Comparison of ENCODE assay signal across 23 mouse cellular contexts in the genomic region with DNA sequence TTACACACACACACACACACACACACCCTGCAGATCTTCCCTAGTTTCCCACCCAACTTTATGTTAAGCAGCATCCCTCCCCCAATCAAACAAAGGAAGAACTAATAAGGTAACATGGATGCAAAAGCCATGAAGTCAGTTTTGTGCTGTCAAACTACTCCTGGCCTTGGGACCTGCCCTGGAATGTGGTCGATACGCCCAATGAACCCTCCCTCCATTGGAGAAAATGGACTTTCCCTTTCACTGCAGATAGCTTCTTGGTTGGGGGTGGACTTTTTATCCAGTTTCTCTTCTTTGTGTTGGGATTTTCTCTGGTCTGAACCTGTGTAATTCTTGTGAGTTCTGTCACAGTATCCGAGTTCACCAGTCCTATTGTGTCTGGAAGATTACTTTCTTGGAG. TPM values are rescaled to one million over a fixed set of nuclear protein-coding genes. Genes with fewer than 3 reads are reported as not detected.
DNase-seq lines count a peak whose midpoint lies in the region; ATAC-seq and TF ChIP-seq lines count a peak whose summit lies in the region.
"Had no signal": no experiment of that assay in that cellular context is flagged by ENCODE, and none has a peak within 500 bp of the region (broad histone marks: within the 10 kb centered on the region; RNA-seq: fewer than 3 reads in every experiment).

No protein-coding gene starts in this region.

- H3K27me3 ChIP-seq in heart, embryonic 10.5 days (ENCODE audit: insufficient read depth, poor library complexity, severe bottlenecking) = no peaks in the 10 kb centered on the region
- H3K27me3 ChIP-seq in intestine, embryonic 16.5 days (replicated peaks; ENCODE audit: control insufficient read depth, insufficient read depth, low read length) = no peaks in the 10 kb centered on the region
- H3K27me3 ChIP-seq in intestine, embryonic 15.5 days (replicated peaks) = no peaks in the 10 kb centered on the region
- no peaks in the 10 kb centered on the region for H3K27me3 ChIP-seq in liver, embryonic 14.5 days (ENCODE audit: control insufficient read depth, insufficient read depth, low read length)
- H3K27me3 ChIP-seq: embryonic facial prominence, embryonic 13.5 days; kidney, embryonic 15.5 days; midbrain, embryonic 13.5 days; neural tube, embryonic 12.5 days had no signal

- H3K27ac ChIP-seq in heart, embryonic 10.5 days = peak overlapping the region; percentile 25; the same call in 1 of the 2 replicates
- H3K27ac ChIP-seq in intestine, embryonic 16.5 days (ENCODE audit: low read length) = no peak overlapping the region
- H3K27ac ChIP-seq in intestine, embryonic 15.5 days = no peak overlapping the region
- peak overlapping the region; percentile 23 for H3K27ac ChIP-seq in liver, embryonic 14.5 days
- H3K27ac ChIP-seq: embryonic facial prominence, embryonic 13.5 days; kidney, embryonic 15.5 days; midbrain, embryonic 13.5 days; neural tube, embryonic 12.5 days had no signal

- peak; percentile 53 for ATAC-seq in intestine, embryonic 16.5 days
- ATAC-seq in intestine, embryonic 15.5 days = no peak
- ATAC-seq in liver, embryonic 14.5 days (ENCODE audit: insufficient read depth) = no peak
- ATAC-seq in megakaryocyte progenitor cell, adult 5-6 weeks (replicated peaks; ENCODE audit: poor library complexity) = no peak
- no peak for ATAC-seq in erythroblast, adult 5-6 weeks (replicated peaks; ENCODE audit: low FRiP score, poor library complexity, severe bottlenecking)
- ATAC-seq: forebrain, embryonic 16.5 days; lung, postnatal 0 days; midbrain, embryonic 13.5 days had no signal

- TF ChIP-seq EP300 in liver, embryonic 14.5 days (IDR thresholded peaks at IDR 0.05; ENCODE audit: low read depth) = no peak

- H3K4me1 ChIP-seq in heart, embryonic 10.5 days = peaks cover 11% of the 10 kb centered on the region
- no peaks in the 10 kb centered on the region for H3K4me1 ChIP-seq in intestine, embryonic 16.5 days (ENCODE audit: control insufficient read depth, insufficient read depth, low read length)
- 0 out of 2 replicates have a peak, but pooled peaks cover 2% of the 10 kb centered on the region for H3K4me1 ChIP-seq in intestine, embryonic 15.5 days (replicated peaks)
- H3K4me1 ChIP-seq in liver, embryonic 14.5 days (replicated peaks; ENCODE audit: control insufficient read depth in 2 of 2, insufficient read depth in 2 of 2, low read length in 1 of 2) = peaks cover 2 to 5% of the 10 kb centered on the region in 2 experiments; a peak in 3 of 4 replicates
- H3K4me1 ChIP-seq: embryonic facial prominence, embryonic 13.5 days; midbrain, embryonic 13.5 days; neural tube, embryonic 12.5 days had no signal

- 79% methylated on average over 3 of the region's 3 CpGs for WGBS in heart, embryonic 10.5 days
- 69% methylated on average over 3 of the region's 3 CpGs for WGBS in intestine, embryonic 16.5 days
- 65% methylated on average over 3 of the region's 3 CpGs for WGBS in intestine, embryonic 15.5 days
- WGBS in liver, embryonic 14.5 days (ENCODE audit: insufficient replicate concordance) = 75% methylated on average over 3 of the region's 3 CpGs

- DNase-seq in heart, embryonic 10.5 days (ENCODE audit: low spot score) = no peak
- DNase-seq in heart, postnatal 36 days = no peak
- DNase-seq in Muller cell, postnatal 12 days (ENCODE audit: inconsistent ontology term) = peak; percentile 9
- no peak for DNase-seq in liver, embryonic 14.5 days (ENCODE audit: low read depth in 3 of 3, low spot score in 3 of 3)
- DNase-seq: adrenal gland, postnatal 36 days; cerebellum, adult 11-12 months; cerebellum, postnatal 14 days; gastrocnemius, postnatal 36 days; right cerebral cortex, adult 18-20 months; thymus, adult 18-20 months had no signal

- H3K4me2 ChIP-seq in intestine, embryonic 16.5 days (ENCODE audit: low read depth, low read length) = no peak overlapping the region
- H3K4me2 ChIP-seq in intestine, embryonic 15.5 days (replicated peaks) = no peak overlapping the region
- H3K4me2 ChIP-seq in liver, embryonic 14.5 days (ENCODE audit: low read depth) = peak overlapping the region; percentile 11; the same call in 1 of the 2 replicates
- H3K4me2 ChIP-seq: embryonic facial prominence, embryonic 13.5 days; kidney, embryonic 15.5 days; midbrain, embryonic 13.5 days; neural tube, embryonic 12.5 days had no signal

- intact Hi-C loops in heart, postnatal 36 days (cut with DNase I) = no loop called here

- TF ChIP-seq CTCF in liver, embryonic 14.5 days (IDR thresholded peaks at IDR 0.05; ENCODE audit: low read depth) = no peak

- H3K9ac ChIP-seq in intestine, embryonic 16.5 days (ENCODE audit: low read depth, low read length) = no peak overlapping the region
- no peak overlapping the region for H3K9ac ChIP-seq in intestine, embryonic 15.5 days
- H3K9ac ChIP-seq in liver, embryonic 14.5 days (replicated peaks) = no peak overlapping the region
- H3K9ac ChIP-seq: embryonic facial prominence, embryonic 13.5 days; kidney, embryonic 15.5 days; midbrain, embryonic 13.5 days; neural tube, embryonic 12.5 days had no signal

- no peaks in the 10 kb centered on the region for H3K9me3 ChIP-seq in heart, embryonic 10.5 days
- no peaks in the 10 kb centered on the region for H3K9me3 ChIP-seq in intestine, embryonic 16.5 days (ENCODE audit: control insufficient read depth, low read length)
- H3K9me3 ChIP-seq in intestine, embryonic 15.5 days = no peaks in the 10 kb centered on the region
- no peaks in the 10 kb centered on the region for H3K9me3 ChIP-seq in liver, embryonic 14.5 days (ENCODE audit: control insufficient read depth, low read length)
- H3K9me3 ChIP-seq: embryonic facial prominence, embryonic 13.5 days; G1E; kidney, embryonic 15.5 days; midbrain, embryonic 13.5 days; neural tube, embryonic 12.5 days had no signal

- peaks cover 12% of the 10 kb centered on the region; the same call in 1 of the 2 replicates for H3K36me3 ChIP-seq in heart, embryonic 10.5 days
- no peaks in the 10 kb centered on the region for H3K36me3 ChIP-seq in intestine, embryonic 16.5 days (ENCODE audit: control insufficient read depth, insufficient read depth, low read length)
- no peaks in the 10 kb centered on the region for H3K36me3 ChIP-seq in intestine, embryonic 15.5 days
- no peaks in the 10 kb centered on the region; the same call in none of the 2 replicates for H3K36me3 ChIP-seq in liver, embryonic 14.5 days (replicated peaks; ENCODE audit: control insufficient read depth, insufficient read depth, low read depth)
- H3K36me3 ChIP-seq: neural tube, embryonic 12.5 days had no signal

- no peak overlapping the region for H3K4me3 ChIP-seq in heart, embryonic 10.5 days
- H3K4me3 ChIP-seq in intestine, embryonic 16.5 days (ENCODE audit: low read length) = no peak overlapping the region
- H3K4me3 ChIP-seq in intestine, embryonic 15.5 days (replicated peaks) = no peak overlapping the region
- H3K4me3 ChIP-seq in liver, embryonic 14.5 days (ENCODE audit: insufficient read depth in 1 of 2, low read depth in 2 of 2, low read length in 2 of 2) = no peak overlapping the region
- H3K4me3 ChIP-seq: embryonic facial prominence, embryonic 13.5 days; kidney, embryonic 15.5 days; midbrain, embryonic 13.5 days; neural tube, embryonic 12.5 days had no signal

RNA-seq across cellular contexts. Expression of a gene that starts 15.1 kb away (rescaled TPM):
- polyA plus RNA-seq in heart, embryonic 10.5 days (2016; fragmentation: Nextera tagmentation; extraction: Ambion mirVana) = 36.0 and 38.4 TPM in 2 replicates
- 10 to 100 TPM; 32.2 to 33.4 TPM for total RNA-seq in heart, postnatal 36 days (2021)
- 27.7 and 31.7 TPM in 2 replicates for polyA plus RNA-seq in intestine, embryonic 16.5 days (2015; fragmentation: Nextera tagmentation; extraction: Ambion mirVana)
- polyA plus RNA-seq in intestine, embryonic 15.5 days (2015; fragmentation: Nextera tagmentation; extraction: Ambion mirVana) = 30.2 and 33.3 TPM in 2 replicates
- polyA plus RNA-seq in liver, embryonic 14.5 days (2012; rRNA removed) = 15.3 and 21.5 TPM in 2 replicates
- 33.7 and 34.3 TPM in 2 replicates for polyA plus RNA-seq in liver, embryonic 14.5 days (2014; fragmentation: Nextera tagmentation; extraction: Ambion mirVana)
- 84.0 and 88.0 TPM in 2 replicates for total RNA-seq in megakaryocyte progenitor cell, adult 5-6 weeks (2015)
- 56.3 and 59.2 TPM in 2 replicates for total RNA-seq in megakaryocyte progenitor cell, adult 5-6 weeks (2017)
- 88.8 and 116 TPM in 2 replicates for total RNA-seq in erythroblast, adult 5-6 weeks (2015; ENCODE audit: low replicate concordance)
- total RNA-seq in erythroblast, adult 5-6 weeks (2017; ENCODE audit: low replicate concordance) = 84.1 and 89.2 TPM in 2 replicates

RNA-seq across cellular contexts. Expression of a gene that starts 54.9 kb away (rescaled TPM):
- polyA plus RNA-seq in heart, embryonic 10.5 days (2016; fragmentation: Nextera tagmentation; extraction: Ambion mirVana) = 1.0 and 4.2 TPM in 2 replicates
- 100 to 1,000 TPM in 1 of 2 experiments, 10 to 100 TPM in 1; 96.7 to 105 TPM for total RNA-seq in heart, postnatal 36 days (2021)
- polyA plus RNA-seq in intestine, embryonic 16.5 days (2015; fragmentation: Nextera tagmentation; extraction: Ambion mirVana) = not detected in 2 replicates
- polyA plus RNA-seq in intestine, embryonic 15.5 days (2015; fragmentation: Nextera tagmentation; extraction: Ambion mirVana) = 0.04 and 0.08 TPM in 2 replicates
- polyA plus RNA-seq in liver, embryonic 14.5 days (2012; rRNA removed) = 0.02 and 0.03 TPM in 2 replicates
- polyA plus RNA-seq in liver, embryonic 14.5 days (2014; fragmentation: Nextera tagmentation; extraction: Ambion mirVana) = 0.05 and 0.13 TPM in 2 replicates
- not detected in 2 replicates for total RNA-seq in megakaryocyte progenitor cell, adult 5-6 weeks (2015)
- total RNA-seq in megakaryocyte progenitor cell, adult 5-6 weeks (2017) = not detected in 2 replicates
- total RNA-seq in erythroblast, adult 5-6 weeks (2015; ENCODE audit: low replicate concordance) = not detected in 2 replicates
- 0.14 TPM in 1 of 2 replicates, not detected in the other for total RNA-seq in erythroblast, adult 5-6 weeks (2017; ENCODE audit: low replicate concordance)
- total RNA-seq: G1E; megakaryocyte, adult 5-6 weeks had no signal
- polyA plus RNA-seq: CD4-positive, CD25-positive, alpha-beta regulatory T cell, adult 4 months; G1E had no signal

Comparison
In these comparisons a context has a peak if more than half of its experiments do, and no peak if none do; other contexts are left out.
1. H3K27ac ChIP-seq: peak in heart, embryonic 10.5 days (single experiment) and liver, embryonic 14.5 days (single experiment); none in intestine, embryonic 16.5 days (single experiment) and intestine, embryonic 15.5 days (single experiment).